Mouse (Mus musculus) megakaryocyte, embryonic 14.5 days (primary cell): ENCODE results near the gene Txn1. TPM values are rescaled to one million over a fixed set of nuclear protein-coding genes. Genes with fewer than 3 reads are reported as not detected.

Source experiments
- H3K27me3 ChIP-seq: replicated peaks from 2 replicates; pipeline ENCODE3; 2012; ENCODE audit warnings: inconsistent platforms
- H3K36me3 ChIP-seq: replicated peaks from 2 replicates; pipeline ENCODE3; 2012; ENCODE audit warnings: low read length, inconsistent platforms, mixed read lengths
- H3K4me1 ChIP-seq: 2 replicates; pipeline ENCODE4 v1.6.1; 2012; ENCODE audit warnings: inconsistent platforms
- H3K4me3 ChIP-seq: replicated peaks from 2 replicates; pipeline ENCODE3; 2012; ENCODE audit warnings: moderate library complexity, mild to moderate bottlenecking, inconsistent platforms
- H3K9me3 ChIP-seq: 2 replicates; pipeline ENCODE4 v1.6.1; 2012; ENCODE audit warnings: inconsistent platforms
- FLI1 ChIP-seq: IDR thresholded peaks from 2 replicates; pipeline ENCODE4 v1.6.1; 2012; ENCODE audit warnings: low read length, inconsistent platforms, mixed read lengths
- GATA1 ChIP-seq: IDR thresholded peaks from 3 replicates; pipeline ENCODE4 v1.6.1; 2012; ENCODE audit warnings: mixed read lengths, low read length, inconsistent platforms, borderline replicate concordance
- polyA plus RNA-seq: library from polyadenylated mRNA; stranded (reverse); fragments of >175 nt; gene quantifications from 2 replicates; pipeline ENCODE4 v1.2.3, GENCODE M21; 2012; ENCODE audit warnings: low replicate concordance; ENCODE audit not compliant: insufficient read depth

Gene Txn1
- polyA plus RNA-seq, 1 experiment, result 23.7 TPM

DNA sequence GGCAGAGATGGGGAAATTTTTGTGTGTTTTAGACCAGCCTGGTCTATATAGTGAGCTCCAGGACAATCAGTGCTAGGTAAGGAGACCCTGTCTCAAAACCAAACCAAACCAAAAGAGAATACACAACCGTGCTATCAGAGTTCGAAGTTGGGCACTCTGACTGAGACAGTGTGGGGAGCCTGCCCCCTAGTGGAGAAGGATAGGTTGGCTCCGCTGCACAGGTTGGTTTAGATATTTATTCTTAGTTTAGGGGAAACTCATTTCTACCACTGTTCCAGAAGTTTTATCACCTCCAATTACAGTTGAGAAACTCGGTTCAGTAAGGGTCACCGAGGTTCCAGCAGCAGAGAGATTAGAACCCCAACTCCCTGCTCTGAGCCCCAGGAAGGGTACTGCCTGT, 52.0 kb downstream of the Txn1 start:
- H3K4me3 ChIP-seq, result peak overlapping the region; percentile 77
- H3K9me3 ChIP-seq, result no peaks in the 10 kb centered on the region
- no peaks in the 10 kb centered on the region for H3K36me3 ChIP-seq
- H3K27me3 ChIP-seq, result peaks cover 34% of the 10 kb centered on the region
- TF ChIP-seq GATA1 (no peak), FLI1 (no peak)
- peaks cover 14% of the 10 kb centered on the region for H3K4me1 ChIP-seq

DNA sequence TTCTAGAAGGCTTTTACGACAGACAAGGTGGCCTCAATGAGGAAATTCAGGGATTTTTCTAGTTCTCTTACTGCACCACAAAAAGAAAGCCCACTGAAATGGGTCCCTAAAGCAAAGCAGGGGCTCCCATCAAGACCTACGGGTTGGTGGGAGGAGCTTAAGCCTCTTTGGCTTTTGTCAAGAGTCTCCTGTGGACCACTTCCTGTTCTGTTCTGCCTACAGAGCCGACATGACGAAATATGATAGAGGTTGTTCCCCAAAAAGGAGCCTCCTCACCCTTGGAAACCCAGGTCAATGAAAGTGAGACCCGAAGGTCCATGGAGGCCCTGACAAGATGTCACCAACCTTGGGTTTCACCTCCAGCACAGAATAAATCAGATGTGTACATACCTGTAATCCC, 53.6 kb downstream of the Txn1 start:
- TF ChIP-seq FLI1 (no peak), GATA1 (no peak)
- Histone ChIP-seq H3K4me3 (no peak overlapping the region), H3K9me3 (no peaks in the 10 kb centered on the region; the same call in 1 of the 2 replicates), H3K4me1 (peaks cover 10% of the 10 kb centered on the region), H3K36me3 (no peaks in the 10 kb centered on the region), H3K27me3 (peaks cover 23% of the 10 kb centered on the region)

DNA sequence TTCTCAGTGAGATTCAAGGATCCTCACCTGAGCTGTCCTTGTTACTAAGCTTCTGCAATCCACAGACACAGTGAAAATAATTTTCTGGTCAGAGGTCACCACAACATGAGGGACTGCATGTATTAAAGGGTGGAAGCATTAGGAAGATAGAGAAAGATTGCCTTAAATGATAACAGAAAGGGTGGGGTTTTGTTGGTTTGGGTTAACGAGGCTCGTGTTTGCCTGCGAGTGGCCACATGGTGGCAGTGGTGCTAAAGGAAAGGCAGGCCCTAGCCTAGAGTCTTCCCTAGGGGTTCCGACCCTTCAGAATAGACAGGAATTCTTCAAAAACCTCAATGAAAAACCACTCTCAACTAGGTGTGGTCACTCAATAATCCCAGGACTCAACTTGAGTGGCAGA, 55.0 kb downstream of the Txn1 start:
- H3K9me3 ChIP-seq, result no peaks in the 10 kb centered on the region; the same call in 1 of the 2 replicates
- no peak for TF ChIP-seq FLI1

DNA sequence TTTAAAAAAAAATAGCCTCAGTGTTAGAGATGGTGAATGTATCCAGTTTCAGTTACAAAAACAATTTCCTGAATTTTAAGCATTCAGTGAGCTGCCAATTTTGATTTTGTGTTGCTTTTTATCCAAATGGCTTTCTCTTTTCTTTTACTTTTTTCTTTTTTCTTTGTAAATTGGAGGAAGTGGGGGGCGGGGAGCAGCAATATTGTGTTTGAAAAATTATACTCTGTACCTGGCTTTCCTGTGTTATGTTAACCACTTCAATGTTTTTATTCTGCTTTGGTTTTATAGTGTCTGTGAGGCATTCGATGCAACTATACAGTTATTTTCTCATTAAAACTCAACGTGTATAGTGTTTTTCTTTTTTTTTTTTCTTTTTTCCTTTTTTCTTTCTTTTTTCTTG, 59.6 kb downstream of the Txn1 start:
- Histone ChIP-seq H3K4me3 (no peak overlapping the region), H3K4me1 (peaks cover 12% of the 10 kb centered on the region), H3K36me3 (peaks cover 7% of the 10 kb centered on the region), H3K9me3 (no peaks in the 10 kb centered on the region; the same call in 1 of the 2 replicates), H3K27me3 (peaks cover 3% of the 10 kb centered on the region)
- no peak for TF ChIP-seq FLI1

More for the DNA sequence above, 55.0 kb downstream of the Txn1 start:
- Histone ChIP-seq H3K36me3 (no peaks in the 10 kb centered on the region), H3K27me3 (peaks cover 18% of the 10 kb centered on the region), H3K4me3 (no peak overlapping the region), H3K4me1 (peaks cover 11% of the 10 kb centered on the region)

DNA sequence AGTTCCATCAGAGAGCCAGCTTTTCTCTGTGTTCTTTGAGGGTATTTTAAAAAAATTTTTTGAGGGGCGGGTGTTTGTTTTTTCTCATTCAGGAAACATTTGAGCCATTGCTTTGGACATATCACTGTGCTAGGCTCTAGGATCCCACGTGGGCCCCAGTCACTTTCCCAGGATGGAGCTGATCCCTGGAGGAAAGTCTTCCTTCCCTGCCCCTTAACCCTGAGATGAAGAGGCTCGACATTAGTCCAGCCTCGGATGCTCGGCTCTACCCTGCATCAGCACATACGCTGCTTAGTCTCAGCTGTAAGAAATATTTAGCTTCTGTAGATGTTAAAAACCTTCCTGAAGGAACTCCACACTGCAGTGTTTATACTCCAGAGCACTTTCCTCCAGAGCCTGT, 60.3 kb downstream of the Txn1 start:
- H3K4me3 ChIP-seq, result no peak overlapping the region
- H3K27me3 ChIP-seq, result peaks cover 3% of the 10 kb centered on the region
- no peak for TF ChIP-seq GATA1
- TF ChIP-seq FLI1, result no peak
- no peaks in the 10 kb centered on the region; the same call in 1 of the 2 replicates for H3K9me3 ChIP-seq
- peaks cover 7% of the 10 kb centered on the region for H3K36me3 ChIP-seq
- peaks cover 12% of the 10 kb centered on the region for H3K4me1 ChIP-seq

DNA sequence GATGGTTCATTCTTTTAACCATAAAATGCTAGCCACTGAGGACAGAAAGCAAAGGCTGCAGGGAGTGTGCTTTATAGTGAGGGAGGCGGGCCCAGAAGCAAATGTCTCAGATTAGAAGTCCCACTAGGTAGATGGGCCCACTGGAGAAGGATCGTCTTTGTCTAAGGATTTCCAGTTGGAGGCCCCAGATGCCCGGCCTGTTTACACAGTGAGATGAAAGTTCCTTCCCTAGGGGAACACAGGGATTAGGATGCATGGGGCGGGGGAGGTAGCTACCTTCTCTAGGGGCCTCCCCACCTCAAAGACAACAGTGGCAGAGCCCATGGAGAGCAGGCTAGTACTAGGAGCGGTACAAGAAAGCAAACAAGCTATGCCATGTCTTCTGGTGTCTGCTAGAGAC, 61.1 kb downstream of the Txn1 start:
- Histone ChIP-seq H3K9me3 (no peaks in the 10 kb centered on the region; the same call in 1 of the 2 replicates), H3K4me3 (no peak overlapping the region), H3K36me3 (peaks cover 7% of the 10 kb centered on the region), H3K4me1 (peaks cover 12% of the 10 kb centered on the region), H3K27me3 (peaks cover 3% of the 10 kb centered on the region)
- TF ChIP-seq GATA1, result no peak
- no peak for TF ChIP-seq FLI1

Other genes with a start within 250 kb of the Txn1 start
- 0.87 TPM in 1 of 2 replicates, not detected in the other for gene Akap2, start 238.8 kb downstream of the Txn1 start, polyA plus RNA-seq
- not detected in 2 replicates for gene D630039A03Rik, start 40.1 kb downstream of the Txn1 start, polyA plus RNA-seq
- not detected in 2 replicates for gene Txndc8, start 52.7 kb upstream of the Txn1 start, polyA plus RNA-seq